Mouse (Mus musculus) limb, embryonic 13.5 days (tissue): Measurements from ENCODE around the gene Maob. TPM values are rescaled to one million over a fixed set of nuclear protein-coding genes. Genes with fewer than 3 reads are reported as not detected.

Source experiments
- ATAC-seq: fragments of 200-750 bp; cut with Nextera tagmentation; 2 replicates; pipeline ENCODE4 v1.8.0; 2017; ENCODE audit warnings: low read depth, moderate number of reproducible peaks, moderate TSS enrichment; ENCODE audit not compliant: low FRiP score
- H3K27ac ChIP-seq: fragments of 300-500 bp; sonication (generic); 2 replicates; pipeline ENCODE4 v1.5.1; 2015; ENCODE audit warnings: inconsistent platforms, mild to moderate bottlenecking, moderate library complexity
- H3K27me3 ChIP-seq: fragments of 300-500 bp; sonication (generic); 2 replicates; pipeline ENCODE4 v1.6.1; 2015; ENCODE audit warnings: mild to moderate bottlenecking, inconsistent platforms
- H3K36me3 ChIP-seq: fragments of 300-500 bp; sonication (generic); 2 replicates; pipeline ENCODE4 v1.6.1; 2015; ENCODE audit warnings: inconsistent platforms, mild to moderate bottlenecking, moderate library complexity
- H3K4me1 ChIP-seq: fragments of 300-500 bp; sonication (generic); 2 replicates; pipeline ENCODE4 v1.6.1; 2015; ENCODE audit warnings: inconsistent platforms
- H3K4me2 ChIP-seq: fragments of 300-500 bp; sonication (generic); replicated peaks from 2 replicates; pipeline ENCODE4 v1.6.1; 2015; ENCODE audit warnings: inconsistent platforms, mild to moderate bottlenecking, moderate library complexity
- H3K4me3 ChIP-seq: fragments of 300-500 bp; sonication (generic); 2 replicates; pipeline ENCODE4 v1.5.1; 2015; ENCODE audit warnings: moderate library complexity, mild to moderate bottlenecking, inconsistent platforms
- H3K9ac ChIP-seq: fragments of 300-500 bp; sonication (generic); 2 replicates; pipeline ENCODE4 v1.6.1; 2015; ENCODE audit warnings: mild to moderate bottlenecking, inconsistent platforms
- H3K9me3 ChIP-seq: fragments of 300-500 bp; sonication (generic); 2 replicates; pipeline ENCODE4 v1.6.1; 2016; ENCODE audit warnings: inconsistent platforms
- WGBS: fragments of 180-500 bp; shearing (Covaris S2); methylation state at CpG from one replicate; pipeline ENCODE4 v1.1.7; 2015; 5-methylcytosine and 5-hydroxymethylcytosine counted together
- polyA plus RNA-seq: library from polyadenylated mRNA; unstranded; fragments of >200 nt; fragmentation: Nextera tagmentation; extraction: Ambion mirVana; gene quantifications from 2 replicates; pipeline ENCODE4 v1.2.1, GENCODE M21; 2015

The Maob gene
- 7.3 and 8.3 TPM in 2 replicates for polyA plus RNA-seq

- H3K4me3 ChIP-seq = peak within 1 kb of the TSS; percentile 34
- H3K27me3 ChIP-seq = no peaks in the 10 kb centered on the region
- H3K36me3 ChIP-seq = no peaks in the 10 kb centered on the region
- no peaks in the 10 kb centered on the region for H3K4me1 ChIP-seq
- no peak within 1 kb of the TSS for H3K9ac ChIP-seq
- peak within 1 kb of the TSS; percentile 56 for H3K4me2 ChIP-seq
- H3K27ac ChIP-seq = no peak within 1 kb of the TSS
- H3K9me3 ChIP-seq = no peaks in the 10 kb centered on the region
- ATAC-seq = peak; percentile 59; the same call in 1 of the 2 replicates
- WGBS = 24% methylated on average over 14 of the region's 18 CpGs
Observed at GRCm38 (mm10) chrX:16817261-16817769, at the start of gene Maob. TSS of gene Maob (minus strand) at chrX:16817366.

DNA sequence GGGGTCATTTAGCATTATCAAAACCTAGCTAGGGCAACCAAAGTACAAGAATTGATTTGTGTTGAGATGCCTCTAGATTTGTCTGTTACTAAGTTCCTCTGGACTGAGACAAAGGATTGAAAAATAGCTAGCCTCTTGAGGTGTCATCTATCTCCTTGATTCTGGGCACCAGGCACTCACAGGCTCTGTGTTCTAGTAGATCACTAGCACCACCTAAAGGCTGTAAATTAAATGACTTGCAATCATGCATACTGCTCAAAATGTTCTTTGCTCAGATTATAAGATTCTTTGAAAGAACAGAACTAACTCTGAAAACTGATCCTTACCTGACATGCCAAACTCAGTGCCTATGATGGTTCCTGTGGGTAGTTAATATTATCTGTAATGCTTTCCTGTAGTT lies 43.1 kb upstream of the Maob start:
- Histone ChIP-seq H3K9ac (no peak overlapping the region), H3K4me2 (no peak overlapping the region), H3K9me3 (no peaks in the 10 kb centered on the region), H3K4me3 (no peak overlapping the region), H3K27ac (no peak overlapping the region), H3K36me3 (no peaks in the 10 kb centered on the region), H3K27me3 (no peaks in the 10 kb centered on the region), H3K4me1 (no peaks in the 10 kb centered on the region)
- no peak for ATAC-seq

- Histone ChIP-seq H3K4me3 (no peak overlapping the region), H3K36me3 (no peaks in the 10 kb centered on the region), H3K27ac (no peak overlapping the region), H3K9me3 (no peaks in the 10 kb centered on the region), H3K4me2 (no peak overlapping the region), H3K9ac (no peak overlapping the region), H3K4me1 (no peaks in the 10 kb centered on the region), H3K27me3 (no peaks in the 10 kb centered on the region)
- WGBS = 89% methylated on average over 2 of the region's 2 CpGs
- no peak for ATAC-seq
Observed at GRCm38 (mm10) chrX:16846034-16846433, 28.9 kb upstream of the Maob start.

GRCm38 (mm10) chrX:16841443-16841842 lies 24.3 kb upstream of the Maob start:
- H3K4me3 ChIP-seq = no peak overlapping the region
- H3K27me3 ChIP-seq = no peaks in the 10 kb centered on the region
- no peak overlapping the region for H3K9ac ChIP-seq
- no peak overlapping the region for H3K4me2 ChIP-seq
- H3K4me1 ChIP-seq = no peaks in the 10 kb centered on the region
- no peak for ATAC-seq
- no peak overlapping the region for H3K27ac ChIP-seq
- H3K36me3 ChIP-seq = no peaks in the 10 kb centered on the region
- no peaks in the 10 kb centered on the region for H3K9me3 ChIP-seq
- WGBS = 80% methylated on average over 2 of the region's 2 CpGs

GRCm38 (mm10) chrX:16837293-16837692 lies 20.1 kb upstream of the Maob start:
- ATAC-seq = no peak
- Histone ChIP-seq H3K4me3 (no peak overlapping the region), H3K9ac (no peak overlapping the region)

DNA sequence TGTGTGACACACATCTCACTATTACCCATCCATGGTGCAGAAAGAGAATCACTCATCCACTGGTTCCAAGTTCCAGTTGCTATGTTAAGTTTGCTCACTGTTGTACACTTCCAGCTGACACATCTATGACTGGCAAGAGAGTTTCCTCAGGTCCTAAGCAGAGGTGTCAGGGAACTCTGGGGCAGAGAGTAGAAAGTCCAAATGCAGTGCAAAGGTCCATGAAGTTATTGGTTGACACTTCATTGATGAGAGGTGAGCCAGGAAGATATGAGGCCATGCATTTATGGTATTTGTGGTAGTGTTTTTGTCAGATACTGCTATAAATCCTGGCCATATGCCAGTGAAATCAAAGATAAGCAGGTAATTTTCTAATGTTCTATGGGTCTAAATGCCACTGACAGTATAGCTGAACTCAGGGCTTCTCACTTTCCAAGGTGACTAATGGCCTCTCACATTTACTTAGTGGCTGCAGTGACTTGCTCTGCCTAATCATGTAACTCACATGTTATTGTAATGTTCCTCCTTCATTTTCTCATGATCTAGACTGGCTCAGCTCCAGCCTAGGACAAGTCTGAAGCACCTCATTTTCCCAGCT lies 19.4 kb upstream of the Maob start:
- Histone ChIP-seq H3K4me1 (no peaks in the 10 kb centered on the region), H3K4me3 (no peak overlapping the region), H3K27ac (no peak overlapping the region), H3K9ac (no peak overlapping the region), H3K4me2 (no peak overlapping the region), H3K9me3 (no peaks in the 10 kb centered on the region), H3K36me3 (no peaks in the 10 kb centered on the region), H3K27me3 (no peaks in the 10 kb centered on the region)
- ATAC-seq = no peak

More at GRCm38 (mm10) chrX:16837293-16837692, 20.1 kb upstream of the Maob start:
- no peaks in the 10 kb centered on the region for H3K9me3 ChIP-seq
- H3K4me1 ChIP-seq = no peaks in the 10 kb centered on the region
- 83% methylated on average over 1 of the region's 1 CpGs for WGBS
- no peaks in the 10 kb centered on the region for H3K27me3 ChIP-seq
- no peaks in the 10 kb centered on the region for H3K36me3 ChIP-seq
- no peak overlapping the region for H3K27ac ChIP-seq
- no peak overlapping the region for H3K4me2 ChIP-seq

- no peak overlapping the region for H3K9ac ChIP-seq
- no peak overlapping the region for H3K4me2 ChIP-seq
- no peak overlapping the region for H3K4me3 ChIP-seq
- no peak for ATAC-seq
- H3K9me3 ChIP-seq = no peaks in the 10 kb centered on the region
- WGBS = 90% methylated on average over 1 of the region's 1 CpGs
- H3K27me3 ChIP-seq = no peaks in the 10 kb centered on the region
- no peak overlapping the region for H3K27ac ChIP-seq
- no peaks in the 10 kb centered on the region for H3K36me3 ChIP-seq
- no peaks in the 10 kb centered on the region for H3K4me1 ChIP-seq
Observed at GRCm38 (mm10) chrX:16826028-16826427, 8.9 kb upstream of the Maob start.

- no peak overlapping the region for H3K27ac ChIP-seq
- no peak overlapping the region for H3K4me2 ChIP-seq
- H3K36me3 ChIP-seq = no peaks in the 10 kb centered on the region
- H3K27me3 ChIP-seq = no peaks in the 10 kb centered on the region
- H3K9me3 ChIP-seq = no peaks in the 10 kb centered on the region
- no peak for ATAC-seq
- H3K4me1 ChIP-seq = no peaks in the 10 kb centered on the region
- WGBS = 97% methylated on average over 3 of the region's 3 CpGs
- no peak overlapping the region for H3K9ac ChIP-seq
- H3K4me3 ChIP-seq = no peak overlapping the region
Observed at GRCm38 (mm10) chrX:16815965-16816364, 1.2 kb downstream of the Maob start.

DNA sequence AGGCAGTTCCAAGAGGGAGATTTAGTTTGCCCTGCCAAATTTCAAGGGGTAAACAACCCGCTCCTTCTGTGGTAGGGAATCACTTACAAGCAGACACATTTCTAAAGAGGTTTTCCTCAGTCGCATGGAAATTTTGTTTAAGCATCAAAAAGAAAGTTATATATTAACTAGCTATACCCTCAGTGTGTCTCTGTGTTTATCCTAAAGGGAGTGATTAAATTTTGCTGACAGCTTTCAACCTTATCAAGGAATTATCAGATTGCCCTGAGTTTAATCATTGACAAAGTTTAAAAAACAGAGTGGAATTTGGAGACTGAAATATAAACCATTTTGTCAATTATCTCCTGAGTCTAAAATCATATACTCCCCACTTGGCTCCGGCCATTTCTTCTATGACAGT lies 5.1 kb downstream of the Maob start:
- Histone ChIP-seq H3K27ac (no peak overlapping the region), H3K36me3 (no peaks in the 10 kb centered on the region), H3K4me1 (no peaks in the 10 kb centered on the region), H3K4me3 (no peak overlapping the region), H3K4me2 (no peak overlapping the region), H3K9me3 (no peaks in the 10 kb centered on the region), H3K9ac (no peak overlapping the region), H3K27me3 (no peaks in the 10 kb centered on the region)
- ATAC-seq = no peak
- 72% methylated on average over 3 of the region's 3 CpGs for WGBS

- ATAC-seq = no peak
- 79% methylated on average over 1 of the region's 1 CpGs for WGBS
- Histone ChIP-seq H3K4me1 (no peaks in the 10 kb centered on the region), H3K36me3 (no peaks in the 10 kb centered on the region), H3K4me2 (no peak overlapping the region), H3K27me3 (no peaks in the 10 kb centered on the region), H3K9ac (no peak overlapping the region), H3K4me3 (no peak overlapping the region), H3K9me3 (no peaks in the 10 kb centered on the region), H3K27ac (no peak overlapping the region)
Observed at GRCm38 (mm10) chrX:16767453-16767852, 49.7 kb downstream of the Maob start.

GRCm38 (mm10) chrX:16766156-16766555 lies 51.0 kb downstream of the Maob start:
- no peak overlapping the region for H3K4me2 ChIP-seq
- H3K27ac ChIP-seq = no peak overlapping the region
- H3K36me3 ChIP-seq = no peaks in the 10 kb centered on the region
- 68% methylated on average over 4 of the region's 4 CpGs for WGBS
- no peak overlapping the region for H3K4me3 ChIP-seq
- no peaks in the 10 kb centered on the region for H3K27me3 ChIP-seq
- H3K9ac ChIP-seq = no peak overlapping the region
- H3K9me3 ChIP-seq = no peaks in the 10 kb centered on the region
- ATAC-seq = no peak
- no peaks in the 10 kb centered on the region for H3K4me1 ChIP-seq

- no peak overlapping the region for H3K4me2 ChIP-seq
- 44% methylated on average over 3 of the region's 3 CpGs for WGBS
- no peaks in the 10 kb centered on the region for H3K27me3 ChIP-seq
- H3K4me3 ChIP-seq = no peak overlapping the region
- H3K4me1 ChIP-seq = no peaks in the 10 kb centered on the region
- no peaks in the 10 kb centered on the region for H3K9me3 ChIP-seq
- H3K9ac ChIP-seq = no peak overlapping the region
- no peak overlapping the region for H3K27ac ChIP-seq
- no peaks in the 10 kb centered on the region for H3K36me3 ChIP-seq
- no peak for ATAC-seq
Observed at GRCm38 (mm10) chrX:16761430-16761829, 55.7 kb downstream of the Maob start.

- Histone ChIP-seq H3K4me3 (no peak overlapping the region), H3K27ac (no peak overlapping the region), H3K4me1 (no peaks in the 10 kb centered on the region), H3K9ac (no peak overlapping the region), H3K36me3 (no peaks in the 10 kb centered on the region), H3K9me3 (no peaks in the 10 kb centered on the region), H3K4me2 (no peak overlapping the region), H3K27me3 (no peaks in the 10 kb centered on the region)
- no peak for ATAC-seq
Observed at GRCm38 (mm10) chrX:16754761-16755160, 62.4 kb downstream of the Maob start.
